Mouse (Mus musculus) CH12.LX (cell line): ENCODE results near the gene Dydc1. TPM values are rescaled to one million over a fixed set of nuclear protein-coding genes. Genes with fewer than 3 reads are reported as not detected.

ENCODE experiments used
- DNase-seq: peaks from one replicate; pipeline ENCODE4 v3.0.0-alpha.2; 2013; ENCODE audit errors: extremely low read depth
- H3K27ac ChIP-seq: 2 replicates; pipeline ENCODE4 v1.5.1; 2012; ENCODE audit warnings: low read depth, mild to moderate bottlenecking, control low read depth, moderate library complexity; ENCODE audit not compliant: insufficient read depth
- H3K27me3 ChIP-seq: replicated peaks from 2 replicates; pipeline ENCODE3; 2012; ENCODE audit warnings: inconsistent platforms
- H3K36me3 ChIP-seq, 2 experiments: replicated peaks in 1 of 2; 2 replicates each; pipeline versions ENCODE3 to v1.6.1; 2012; ENCODE audit warnings: inconsistent platforms in 1 of 2, low read length in 1 of 2, mild to moderate bottlenecking in 1 of 2, mixed read lengths in 1 of 2, moderate library complexity in 1 of 2; ENCODE audit not compliant: control insufficient read depth in 1 of 2, insufficient read depth in 1 of 2
- H3K4me1 ChIP-seq, 2 experiments: 2 replicates each; pipeline ENCODE4 v1.6.1; 2012; ENCODE audit warnings: inconsistent platforms in 1 of 2, moderate library complexity in 1 of 2; ENCODE audit not compliant: insufficient read depth in 2 of 2, control insufficient read depth in 1 of 2
- H3K4me2 ChIP-seq: 2 replicates; pipeline ENCODE4 v1.6.1; 2012; ENCODE audit warnings: low read depth, mild to moderate bottlenecking, control low read depth; ENCODE audit not compliant: poor library complexity, insufficient read depth, severe bottlenecking
- H3K4me3 ChIP-seq, 3 experiments: fragments of 150-350 bp in 1 of 3; sonication (generic) in 1 of 3; replicated peaks in 1 of 3; 2 replicates each; pipeline versions ENCODE3 to v1.5.1; 2011 to 2012; ENCODE audit warnings: low read depth in 2 of 3, low read length in 2 of 3, mild to moderate bottlenecking in 2 of 3, moderate library complexity in 2 of 3, control low read depth in 1 of 3, improper control_type of control experiment in 1 of 3, inconsistent platforms in 1 of 3, mixed read lengths in 1 of 3; ENCODE audit not compliant: poor library complexity in 1 of 3
- H3K79me2 ChIP-seq: replicated peaks from 2 replicates; pipeline ENCODE4 v1.6.1; 2012; ENCODE audit warnings: mild to moderate bottlenecking, moderate library complexity; ENCODE audit not compliant: control insufficient read depth, poor library complexity, insufficient read depth, severe bottlenecking; ENCODE audit errors: extremely low read depth
- H3K9ac ChIP-seq: 2 replicates; pipeline ENCODE4 v1.6.1; 2012; ENCODE audit warnings: low read depth, mild to moderate bottlenecking, control low read depth, moderate library complexity; ENCODE audit not compliant: insufficient read depth
- H3K9me3 ChIP-seq: replicated peaks from 2 replicates; pipeline ENCODE3; 2012; ENCODE audit warnings: low read length, inconsistent platforms, mixed read lengths
- BHLHE40 ChIP-seq: IDR thresholded peaks from 2 replicates; pipeline ENCODE4 v1.6.1; 2011; ENCODE audit warnings: mild to moderate bottlenecking, low read depth, low read length, improper control_type of control experiment
- CHD1 ChIP-seq: IDR thresholded peaks from 2 replicates; pipeline ENCODE4 v1.6.1; 2012; ENCODE audit warnings: low read depth, low read length, improper control_type of control experiment, inconsistent platforms
- EP300 ChIP-seq: IDR thresholded peaks from 2 replicates; pipeline ENCODE4 v1.6.1; 2011; ENCODE audit warnings: low read length, improper control_type of control experiment
- ETS1 ChIP-seq: conservative IDR thresholded peaks from 2 replicates; pipeline ENCODE4 v1.6.1; 2012; ENCODE audit warnings: low read depth, mild to moderate bottlenecking, inconsistent platforms, low read length, improper control_type of control experiment, moderate library complexity
- JUN ChIP-seq: IDR thresholded peaks from 2 replicates; pipeline ENCODE4 v1.6.1; 2011; ENCODE audit warnings: low read depth, mild to moderate bottlenecking, low read length, improper control_type of control experiment, moderate library complexity; ENCODE audit not compliant: insufficient read depth
- MAFK ChIP-seq: IDR thresholded peaks from 2 replicates; pipeline ENCODE4 v1.6.1; 2011; ENCODE audit warnings: low read length, improper control_type of control experiment; ENCODE audit not compliant: insufficient replicate concordance
- MEF2A ChIP-seq: IDR thresholded peaks from 2 replicates; pipeline ENCODE4 v1.6.1; 2014; ENCODE audit warnings: low read depth, mild to moderate bottlenecking, inconsistent platforms, low read length, improper control_type of control experiment, borderline replicate concordance
- MYC ChIP-seq: IDR thresholded peaks from 2 replicates; pipeline ENCODE4 v1.6.1; 2011; ENCODE audit warnings: low read depth, mild to moderate bottlenecking, improper control_type of control experiment, low read length
- NELFE ChIP-seq: IDR thresholded peaks from 2 replicates; pipeline ENCODE4 v1.6.1; 2011; ENCODE audit warnings: low read depth, low read length, improper control_type of control experiment
- POLR2A ChIP-seq: IDR thresholded peaks from 2 replicates; pipeline ENCODE4 v1.6.1; 2011; ENCODE audit warnings: low read depth, mild to moderate bottlenecking, improper control_type of control experiment, low read length
- POLR2AphosphoS2 ChIP-seq: IDR thresholded peaks from 2 replicates; pipeline ENCODE4 v1.6.1; 2011; ENCODE audit warnings: low read depth, low read length, improper control_type of control experiment
- RAD21 ChIP-seq: IDR thresholded peaks from 2 replicates; pipeline ENCODE4 v1.6.1; 2011; ENCODE audit warnings: low read depth, mild to moderate bottlenecking, low read length, improper control_type of control experiment, moderate library complexity
- SIN3A ChIP-seq: IDR thresholded peaks from 2 replicates; pipeline ENCODE4 v1.6.1; 2012; ENCODE audit warnings: low read length, improper control_type of control experiment, inconsistent platforms
- TBP ChIP-seq: conservative IDR thresholded peaks from 2 replicates; pipeline ENCODE4 v1.6.1; 2011; ENCODE audit warnings: low read depth, low read length, improper control_type of control experiment
- TCF12 ChIP-seq: IDR thresholded peaks from 2 replicates; pipeline ENCODE4 v1.6.1; 2014; ENCODE audit warnings: low read depth, mild to moderate bottlenecking, inconsistent platforms, low read length, improper control_type of control experiment
- USF1 ChIP-seq: IDR thresholded peaks from 2 replicates; pipeline ENCODE4 v1.6.1; 2014; ENCODE audit warnings: low read depth, mild to moderate bottlenecking, inconsistent platforms, low read length, improper control_type of control experiment
- USF2 ChIP-seq: conservative IDR thresholded peaks from 2 replicates; pipeline ENCODE4 v1.6.1; 2011; ENCODE audit warnings: low read depth, low read length, improper control_type of control experiment
- ZMIZ1 ChIP-seq: IDR thresholded peaks from 2 replicates; pipeline ENCODE4 v1.6.1; 2012; ENCODE audit warnings: low read depth, mild to moderate bottlenecking, inconsistent platforms, low read length, improper control_type of control experiment
- dilution Hi-C: fragments of 300-500 bp; cut with MboI; formaldehyde crosslinking; loops from 2 replicates; pipeline ENCODE4 v1.14.3; 2020; ENCODE audit warnings: low sequenced_read_pairs; ENCODE audit not compliant: extremely low pct_unique_long_range_greater_than_20kb, extremely low pct_ligation_motif_present
- in situ Hi-C: fragments of 300-500 bp; cut with MboI; formaldehyde crosslinking; loops from 3 replicates; pipeline ENCODE4 v1.14.3; 2019; ENCODE audit warnings: low sequenced_read_pairs, low pct_ligation_motif_present, low pct_unique_long_range_greater_than_20kb, mixed read lengths
- polyA plus RNA-seq: library from polyadenylated mRNA; unstranded; fragments of >175 nt; gene quantifications from 2 replicates; pipeline ENCODE4 v1.2.1, GENCODE M21; 2012; ENCODE audit warnings: low read depth; ENCODE audit not compliant: insufficient read length
- total RNA-seq, 2 experiments: library from RNA; depleted of rRNA; stranded (reverse); fragments of 300-350 nt in 1 of 2; fragments of >200 nt in 1 of 2; gene quantifications; 2 replicates each; pipeline ENCODE4 v1.2.3; 2012 to 2014

The Dydc1 gene
- total and polyA plus RNA-seq, 3 experiments: not detected

GRCm38 (mm10) chr14:41111031-41111668 lies 38.4 kb downstream of the Dydc1 start:
- H3K9me3 ChIP-seq: no peaks in the 10 kb centered on the region
- no peak overlapping the region for H3K9ac ChIP-seq
- dilution Hi-C loops: no loop called here
- H3K4me2 ChIP-seq: 0 out of 2 replicates have a peak overlapping the region, but pooled peaks have one; percentile 19
- H3K27me3 ChIP-seq: no peaks in the 10 kb centered on the region
- H3K4me3 ChIP-seq: no peak overlapping the region
- H3K4me1 ChIP-seq: peaks cover 14 to 33% of the 10 kb centered on the region in 2 experiments
- no peaks in the 10 kb centered on the region for H3K36me3 ChIP-seq
- no peaks in the 10 kb centered on the region for H3K79me2 ChIP-seq
- in situ Hi-C loops: no loop called here
- no peak overlapping the region for H3K27ac ChIP-seq
- DNase-seq: peak; percentile 72
- peak; percentile 47 for TF ChIP-seq BHLHE40
- peak; percentile 62; the same call in 1 of the 2 replicates for TF ChIP-seq EP300
- TF ChIP-seq POLR2A: no peak
- TF ChIP-seq MEF2A: peak; percentile 83; the same call in 1 of the 2 replicates
- TF ChIP-seq ETS1: peak; percentile 72
- no peak for TF ChIP-seq USF2
- TF ChIP-seq TCF12: peak; percentile 47; the same call in 1 of the 2 replicates
- peak; percentile 57 for TF ChIP-seq JUN

GRCm38 (mm10) chr14:41112944-41113343 lies 40.2 kb downstream of the Dydc1 start:
- peaks cover 14 to 36% of the 10 kb centered on the region in 2 experiments for H3K4me1 ChIP-seq
- TF ChIP-seq ZMIZ1: no peak
- no peak for TF ChIP-seq MEF2A
- TF ChIP-seq MYC: no peak
- no peak for TF ChIP-seq USF1
- no peak for TF ChIP-seq POLR2A
- TF ChIP-seq NELFE: no peak
- TF ChIP-seq, all 38 proteins: peak for 0
- dilution Hi-C loops: no loop called here
- Histone ChIP-seq H3K4me3 (no peak overlapping the region), H3K4me2 (no peak overlapping the region), H3K9me3 (no peaks in the 10 kb centered on the region), H3K27me3 (no peaks in the 10 kb centered on the region), H3K9ac (no peak overlapping the region), H3K36me3 (no peaks in the 10 kb centered on the region), H3K27ac (no peak overlapping the region), H3K79me2 (no peaks in the 10 kb centered on the region)
- DNase-seq: no peak
- in situ Hi-C loops: no loop called here

- in situ Hi-C loops: no loop called here
Observed at GRCm38 (mm10) chr14:41116271-41116670, 43.6 kb downstream of the Dydc1 start.

More at GRCm38 (mm10) chr14:41116271-41116670, 43.6 kb downstream of the Dydc1 start:
- no peak overlapping the region for H3K27ac ChIP-seq
- no peak overlapping the region for H3K4me2 ChIP-seq
- no peak for DNase-seq
- H3K4me3 ChIP-seq: no peak overlapping the region
- H3K4me1 ChIP-seq: peaks cover 8 to 28% of the 10 kb centered on the region in 2 experiments; a peak in 3 of 4 replicates
- TF ChIP-seq NELFE (no peak), SIN3A (no peak), CHD1 (no peak), ETS1 (no peak), MAFK (no peak), MYC (no peak), RAD21 (no peak), USF2 (no peak), POLR2AphosphoS2 (no peak), ZMIZ1 (no peak), TBP (no peak), BHLHE40 (no peak)
- H3K79me2 ChIP-seq: no peaks in the 10 kb centered on the region
- no peaks in the 10 kb centered on the region for H3K27me3 ChIP-seq
- no peaks in the 10 kb centered on the region for H3K36me3 ChIP-seq
- H3K9ac ChIP-seq: no peak overlapping the region
- dilution Hi-C loops: no loop called here
- H3K9me3 ChIP-seq: no peaks in the 10 kb centered on the region
